Mouse (Mus musculus) CH12.LX (cell line): ENCODE data around the gene Nol4l. TPM values are rescaled to one million over a fixed set of nuclear protein-coding genes. Genes with fewer than 3 reads are reported as not detected.

Source experiments
- DNase-seq: peaks from one replicate; pipeline ENCODE4 v3.0.0-alpha.2; 2013; ENCODE audit errors: extremely low read depth
- H3K27ac ChIP-seq: 2 replicates; pipeline ENCODE4 v1.5.1; 2012; ENCODE audit warnings: low read depth, mild to moderate bottlenecking, control low read depth, moderate library complexity; ENCODE audit not compliant: insufficient read depth
- H3K27me3 ChIP-seq: replicated peaks from 2 replicates; pipeline ENCODE3; 2012; ENCODE audit warnings: inconsistent platforms
- H3K36me3 ChIP-seq, 2 experiments: replicated peaks in 1 of 2; 2 replicates each; pipeline versions ENCODE3 to v1.6.1; 2012; ENCODE audit warnings: inconsistent platforms in 1 of 2, low read length in 1 of 2, mild to moderate bottlenecking in 1 of 2, mixed read lengths in 1 of 2, moderate library complexity in 1 of 2; ENCODE audit not compliant: control insufficient read depth in 1 of 2, insufficient read depth in 1 of 2
- H3K4me1 ChIP-seq, 2 experiments: 2 replicates each; pipeline ENCODE4 v1.6.1; 2012; ENCODE audit warnings: inconsistent platforms in 1 of 2, moderate library complexity in 1 of 2; ENCODE audit not compliant: insufficient read depth in 2 of 2, control insufficient read depth in 1 of 2
- H3K4me2 ChIP-seq: 2 replicates; pipeline ENCODE4 v1.6.1; 2012; ENCODE audit warnings: low read depth, mild to moderate bottlenecking, control low read depth; ENCODE audit not compliant: poor library complexity, insufficient read depth, severe bottlenecking
- H3K4me3 ChIP-seq, 3 experiments: fragments of 150-350 bp in 1 of 3; sonication (generic) in 1 of 3; replicated peaks in 1 of 3; 2 replicates each; pipeline versions ENCODE3 to v1.5.1; 2011 to 2012; ENCODE audit warnings: low read depth in 2 of 3, low read length in 2 of 3, mild to moderate bottlenecking in 2 of 3, moderate library complexity in 2 of 3, control low read depth in 1 of 3, improper control_type of control experiment in 1 of 3, inconsistent platforms in 1 of 3, mixed read lengths in 1 of 3; ENCODE audit not compliant: poor library complexity in 1 of 3
- H3K79me2 ChIP-seq: replicated peaks from 2 replicates; pipeline ENCODE4 v1.6.1; 2012; ENCODE audit warnings: mild to moderate bottlenecking, moderate library complexity; ENCODE audit not compliant: control insufficient read depth, poor library complexity, insufficient read depth, severe bottlenecking; ENCODE audit errors: extremely low read depth
- H3K9ac ChIP-seq: 2 replicates; pipeline ENCODE4 v1.6.1; 2012; ENCODE audit warnings: low read depth, mild to moderate bottlenecking, control low read depth, moderate library complexity; ENCODE audit not compliant: insufficient read depth
- H3K9me3 ChIP-seq: replicated peaks from 2 replicates; pipeline ENCODE3; 2012; ENCODE audit warnings: low read length, inconsistent platforms, mixed read lengths
- BHLHE40 ChIP-seq: IDR thresholded peaks from 2 replicates; pipeline ENCODE4 v1.6.1; 2011; ENCODE audit warnings: mild to moderate bottlenecking, low read depth, low read length, improper control_type of control experiment
- CTCF ChIP-seq, 2 experiments: IDR thresholded peaks in 1 of 2; conservative IDR thresholded peaks in 1 of 2; 2 replicates each; pipeline ENCODE4 v1.5.1; 2011 to 2012; ENCODE audit warnings: low read depth in 2 of 2, low read length in 2 of 2, improper control_type of control experiment in 1 of 2, inconsistent platforms in 1 of 2, mild to moderate bottlenecking in 1 of 2, moderate library complexity in 1 of 2
- E2F4 ChIP-seq: IDR thresholded peaks from 2 replicates; pipeline ENCODE4 v1.6.1; 2011; ENCODE audit warnings: low read depth, low read length, improper control_type of control experiment; ENCODE audit not compliant: insufficient replicate concordance
- ELF1 ChIP-seq: IDR thresholded peaks from 2 replicates; pipeline ENCODE4 v1.6.1; 2014; ENCODE audit warnings: low read depth, mild to moderate bottlenecking, inconsistent platforms, low read length, improper control_type of control experiment
- EP300 ChIP-seq: IDR thresholded peaks from 2 replicates; pipeline ENCODE4 v1.6.1; 2011; ENCODE audit warnings: low read length, improper control_type of control experiment
- IRF4 ChIP-seq: IDR thresholded peaks from 2 replicates; pipeline ENCODE4 v1.6.1; 2014; ENCODE audit warnings: low read depth, mild to moderate bottlenecking, inconsistent platforms, low read length, improper control_type of control experiment
- JUN ChIP-seq: IDR thresholded peaks from 2 replicates; pipeline ENCODE4 v1.6.1; 2011; ENCODE audit warnings: low read depth, mild to moderate bottlenecking, low read length, improper control_type of control experiment, moderate library complexity; ENCODE audit not compliant: insufficient read depth
- KAT2A ChIP-seq: IDR thresholded peaks from 2 replicates; pipeline ENCODE4 v1.6.1; 2012; ENCODE audit warnings: low read length, improper control_type of control experiment, inconsistent platforms; ENCODE audit not compliant: insufficient replicate concordance
- MAFK ChIP-seq: IDR thresholded peaks from 2 replicates; pipeline ENCODE4 v1.6.1; 2011; ENCODE audit warnings: low read length, improper control_type of control experiment; ENCODE audit not compliant: insufficient replicate concordance
- MXI1 ChIP-seq: IDR thresholded peaks from 2 replicates; pipeline ENCODE4 v1.6.1; 2011; ENCODE audit warnings: mild to moderate bottlenecking, low read depth, low read length, improper control_type of control experiment
- MYC ChIP-seq: IDR thresholded peaks from 2 replicates; pipeline ENCODE4 v1.6.1; 2011; ENCODE audit warnings: low read depth, mild to moderate bottlenecking, improper control_type of control experiment, low read length
- NELFE ChIP-seq: IDR thresholded peaks from 2 replicates; pipeline ENCODE4 v1.6.1; 2011; ENCODE audit warnings: low read depth, low read length, improper control_type of control experiment
- PAX5 ChIP-seq: IDR thresholded peaks from 2 replicates; pipeline ENCODE4 v1.6.1; 2012; ENCODE audit warnings: low read length, inconsistent platforms, mixed read lengths
- POLR2A ChIP-seq: IDR thresholded peaks from 2 replicates; pipeline ENCODE4 v1.6.1; 2011; ENCODE audit warnings: low read depth, mild to moderate bottlenecking, improper control_type of control experiment, low read length
- RCOR1 ChIP-seq: conservative IDR thresholded peaks from 2 replicates; pipeline ENCODE4 v1.6.1; 2012; ENCODE audit warnings: low read depth, mild to moderate bottlenecking, inconsistent platforms, low read length, improper control_type of control experiment
- SIN3A ChIP-seq: IDR thresholded peaks from 2 replicates; pipeline ENCODE4 v1.6.1; 2012; ENCODE audit warnings: low read length, improper control_type of control experiment, inconsistent platforms
- SMC3 ChIP-seq: IDR thresholded peaks from 2 replicates; pipeline ENCODE4 v1.6.1; 2011; ENCODE audit warnings: low read depth, low read length, improper control_type of control experiment
- TBP ChIP-seq: conservative IDR thresholded peaks from 2 replicates; pipeline ENCODE4 v1.6.1; 2011; ENCODE audit warnings: low read depth, low read length, improper control_type of control experiment
- TCF12 ChIP-seq: IDR thresholded peaks from 2 replicates; pipeline ENCODE4 v1.6.1; 2014; ENCODE audit warnings: low read depth, mild to moderate bottlenecking, inconsistent platforms, low read length, improper control_type of control experiment
- UBTF ChIP-seq: IDR thresholded peaks from 2 replicates; pipeline ENCODE4 v1.6.1; 2012; ENCODE audit warnings: low read depth, mild to moderate bottlenecking, inconsistent platforms, low read length, improper control_type of control experiment, moderate library complexity
- ZMIZ1 ChIP-seq: IDR thresholded peaks from 2 replicates; pipeline ENCODE4 v1.6.1; 2012; ENCODE audit warnings: low read depth, mild to moderate bottlenecking, inconsistent platforms, low read length, improper control_type of control experiment
- dilution Hi-C: fragments of 300-500 bp; cut with MboI; formaldehyde crosslinking; loops from 2 replicates; pipeline ENCODE4 v1.14.3; 2020; ENCODE audit warnings: low sequenced_read_pairs; ENCODE audit not compliant: extremely low pct_unique_long_range_greater_than_20kb, extremely low pct_ligation_motif_present
- in situ Hi-C: fragments of 300-500 bp; cut with MboI; formaldehyde crosslinking; loops from 3 replicates; pipeline ENCODE4 v1.14.3; 2019; ENCODE audit warnings: low sequenced_read_pairs, low pct_ligation_motif_present, low pct_unique_long_range_greater_than_20kb, mixed read lengths
- polyA plus RNA-seq: library from polyadenylated mRNA; unstranded; fragments of >175 nt; gene quantifications from 2 replicates; pipeline ENCODE4 v1.2.1, GENCODE M21; 2012; ENCODE audit warnings: low read depth; ENCODE audit not compliant: insufficient read length
- total RNA-seq, 2 experiments: library from RNA; depleted of rRNA; stranded (reverse); fragments of 300-350 nt in 1 of 2; fragments of >200 nt in 1 of 2; gene quantifications; 2 replicates each; pipeline ENCODE4 v1.2.3; 2012 to 2014

Gene Nol4l
- total and polyA plus RNA-seq, 3 experiments = 1.3 to 3.7 (median 3.5) TPM

GRCm38 (mm10) chr2:153559613-153560152, 29.9 kb upstream of the Nol4l start:
- no peak for DNase-seq
- H3K4me2 ChIP-seq = no peak overlapping the region
- peaks cover 32 to 44% of the 10 kb centered on the region in 2 experiments for H3K4me1 ChIP-seq
- no peaks in the 10 kb centered on the region for H3K27me3 ChIP-seq
- no peak overlapping the region for H3K27ac ChIP-seq
- peaks cover 2% of the 10 kb centered on the region for H3K9me3 ChIP-seq
- no peaks in the 10 kb centered on the region for H3K36me3 ChIP-seq
- H3K79me2 ChIP-seq = no peaks in the 10 kb centered on the region
- dilution Hi-C loops (no loop called here), in situ Hi-C loops (no loop called here)
- no peak overlapping the region for H3K4me3 ChIP-seq
- no peak overlapping the region for H3K9ac ChIP-seq
- TF ChIP-seq SMC3 (no peak), JUN (no peak), SIN3A (no peak), MXI1 (no peak), IRF4 (no peak), TCF12 (no peak), E2F4 (no peak)

- no peak overlapping the region for H3K4me3 ChIP-seq
- H3K27ac ChIP-seq = no peak overlapping the region
- peaks cover 32 to 44% of the 10 kb centered on the region in 2 experiments for H3K4me1 ChIP-seq
- no peaks in the 10 kb centered on the region for H3K36me3 ChIP-seq
- no peak overlapping the region for H3K4me2 ChIP-seq
- no peak for DNase-seq
- H3K27me3 ChIP-seq = no peaks in the 10 kb centered on the region
- H3K9ac ChIP-seq = no peak overlapping the region
- dilution Hi-C loops = no loop called here
- no peak for TF ChIP-seq EP300
- no peak for TF ChIP-seq CTCF (conservative IDR thresholded peaks at IDR 0.05 in 1 of 2, IDR thresholded peaks at IDR 0.05 in 1 of 2; ENCODE audit: low read depth in 2 of 2, low read length in 2 of 2)
- no peak for TF ChIP-seq MYC
- TF ChIP-seq JUN = no peak
- no peak for TF ChIP-seq POLR2A
- no peak for TF ChIP-seq RCOR1
- no peak for TF ChIP-seq SMC3
- TF ChIP-seq BHLHE40 = no peak
- no peak for TF ChIP-seq ZMIZ1
- no peak for TF ChIP-seq KAT2A
- TF ChIP-seq UBTF = no peak
- TF ChIP-seq MAFK = no peak
- no peak for TF ChIP-seq ELF1
- TF ChIP-seq NELFE = no peak
- no peak for TF ChIP-seq PAX5
- no peak for TF ChIP-seq MXI1
- no peak for TF ChIP-seq TBP
- in situ Hi-C loops = no loop called here
- H3K79me2 ChIP-seq = no peaks in the 10 kb centered on the region
- no peaks in the 10 kb centered on the region for H3K9me3 ChIP-seq
Observed at GRCm38 (mm10) chr2:153558464-153558863, 28.7 kb upstream of the Nol4l start.
